Mouse (Mus musculus) embryonic facial prominence, embryonic 15.5 days (tissue): ENCODE measurements at regions not wholly inside any gene's neighbourhood (a gene's known extent, or its start where the extent isn't known, plus 50 kb on each side); places are given as distances from the start of the nearest gene placed in this dataset.
"Not testable (repeated sequence)": the region's sequence is repeated elsewhere in the genome, so short reads cannot be mapped to it uniquely, and the experiment has no call there.

Experiments used
- ATAC-seq: fragments of 200-750 bp; cut with Nextera tagmentation; 2 replicates; pipeline ENCODE4 v1.8.0; 2017; ENCODE audit warnings: low read depth, moderate TSS enrichment; ENCODE audit not compliant: insufficient number of reproducible peaks, low FRiP score, low TSS enrichment
- H3K27ac ChIP-seq: fragments of 300-500 bp; sonication (generic); replicated peaks from 2 replicates; pipeline ENCODE4 v1.5.1; 2015; ENCODE audit warnings: mild to moderate bottlenecking, inconsistent platforms
- H3K27me3 ChIP-seq: fragments of 300-500 bp; sonication (generic); 2 replicates; pipeline ENCODE4 v1.6.1; 2015; ENCODE audit warnings: inconsistent platforms
- H3K36me3 ChIP-seq: fragments of 300-500 bp; sonication (generic); 2 replicates; pipeline ENCODE4 v1.6.1; 2015; ENCODE audit warnings: mild to moderate bottlenecking, inconsistent platforms
- H3K4me1 ChIP-seq: fragments of 300-500 bp; sonication (generic); 2 replicates; pipeline ENCODE4 v1.6.1; 2015; ENCODE audit warnings: inconsistent platforms
- H3K4me2 ChIP-seq: fragments of 300-500 bp; sonication (generic); replicated peaks from 2 replicates; pipeline ENCODE4 v1.6.1; 2015; ENCODE audit warnings: mild to moderate bottlenecking, inconsistent platforms
- H3K4me3 ChIP-seq: fragments of 300-500 bp; sonication (generic); replicated peaks from 2 replicates; pipeline ENCODE4 v1.5.1; 2015; ENCODE audit warnings: mild to moderate bottlenecking, inconsistent platforms
- H3K9ac ChIP-seq: fragments of 300-500 bp; sonication (generic); 2 replicates; pipeline ENCODE4 v1.6.1; 2015; ENCODE audit warnings: inconsistent platforms
- H3K9me3 ChIP-seq: fragments of 300-500 bp; sonication (generic); replicated peaks from 2 replicates; pipeline ENCODE4 v1.6.1; 2016; ENCODE audit warnings: inconsistent platforms
- WGBS: fragments of 180-500 bp; shearing (Covaris S2); methylation state at CpG from one replicate; pipeline ENCODE4 v1.1.7; 2015; 5-methylcytosine and 5-hydroxymethylcytosine counted together

DNA sequence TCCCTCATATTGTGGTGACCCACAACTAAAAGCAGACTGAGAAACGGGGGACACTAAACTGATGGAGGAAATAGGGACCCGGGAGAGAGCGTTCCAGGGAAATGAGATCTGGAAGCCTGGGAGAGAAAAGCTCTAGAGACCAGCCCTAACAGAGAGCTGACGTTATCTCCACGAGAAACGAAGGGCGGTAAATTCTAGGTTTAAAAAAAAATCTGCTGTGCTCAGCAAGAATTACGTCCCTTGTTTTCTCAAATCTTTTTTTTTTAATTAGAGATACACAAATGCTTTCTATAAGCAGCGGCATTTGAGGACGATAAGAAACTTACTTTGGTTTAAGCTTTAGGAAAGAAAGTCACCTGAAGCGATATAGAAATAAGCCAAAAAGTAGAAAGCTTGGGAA is 145.7 kb downstream of the Cand1 start:
- no peaks in the 10 kb centered on the region for H3K36me3 ChIP-seq
- no peaks in the 10 kb centered on the region for H3K4me1 ChIP-seq
- H3K9ac ChIP-seq: no peak overlapping the region
- no peak overlapping the region for H3K4me2 ChIP-seq
- H3K9me3 ChIP-seq: no peaks in the 10 kb centered on the region
- 89% methylated on average over 11 of the region's 11 CpGs for WGBS
- no peaks in the 10 kb centered on the region for H3K27me3 ChIP-seq
- H3K27ac ChIP-seq: no peak overlapping the region
- ATAC-seq: no peak
- H3K4me3 ChIP-seq: no peak overlapping the region

DNA sequence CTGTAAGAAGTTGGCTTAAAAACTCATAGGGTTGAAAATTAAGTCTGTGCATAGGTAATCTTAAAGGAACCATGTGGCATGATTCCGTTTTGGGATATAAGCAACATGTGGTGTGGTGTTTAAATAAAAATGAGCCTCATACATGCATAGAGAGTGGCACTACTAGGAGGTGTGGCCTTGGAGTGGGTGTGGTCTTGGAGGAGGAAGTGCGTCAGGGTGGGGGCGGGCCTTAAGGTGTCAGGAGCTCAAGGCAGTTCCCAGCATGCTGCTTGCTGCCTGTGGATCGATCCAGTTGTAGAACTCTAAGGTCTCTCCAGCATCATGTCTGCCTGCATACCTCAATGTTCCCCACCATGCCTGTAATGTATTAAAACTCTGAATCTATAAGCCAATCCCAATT is 152.0 kb downstream of the Cand1 start:
- Histone ChIP-seq H3K9me3 (no peaks in the 10 kb centered on the region), H3K27me3 (no peaks in the 10 kb centered on the region), H3K4me1 (no peaks in the 10 kb centered on the region), H3K9ac (no peak overlapping the region), H3K4me2 (no peak overlapping the region), H3K4me3 (no peak overlapping the region), H3K27ac (no peak overlapping the region), H3K36me3 (no peaks in the 10 kb centered on the region)
- ATAC-seq: no peak
- WGBS: 90% methylated on average over 4 of the region's 4 CpGs

DNA sequence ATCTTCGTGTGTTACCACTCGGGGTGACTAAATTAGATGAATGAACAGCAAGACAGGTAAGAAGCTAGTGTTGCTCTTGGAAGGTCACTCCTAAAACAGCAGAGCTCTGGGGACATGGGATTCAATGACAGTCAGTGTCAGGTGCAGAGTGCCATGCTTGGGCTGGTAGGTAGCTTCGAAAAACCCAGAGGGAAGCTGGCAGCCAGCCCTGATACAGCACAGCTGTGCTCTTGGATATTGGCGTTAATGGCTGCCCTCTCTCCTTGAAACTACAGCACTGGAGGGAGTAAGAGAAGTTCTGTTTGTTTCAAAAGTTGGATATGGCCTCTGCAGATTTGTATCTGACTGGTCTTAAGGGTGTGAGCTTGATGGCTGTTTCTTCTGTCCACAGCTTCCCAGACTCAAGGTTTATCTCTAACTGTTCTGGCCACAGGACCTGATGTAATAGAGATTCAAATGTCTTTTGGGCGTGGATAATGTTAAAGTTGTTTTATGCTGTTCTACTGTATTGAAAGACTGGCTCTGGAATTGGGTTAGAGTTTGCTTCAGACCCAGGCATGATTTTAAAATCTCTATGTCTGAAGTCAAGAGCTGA is 152.7 kb downstream of the Cand1 start:
- Histone ChIP-seq H3K9ac (no peak overlapping the region), H3K27ac (no peak overlapping the region), H3K4me1 (no peaks in the 10 kb centered on the region), H3K4me3 (no peak overlapping the region), H3K9me3 (no peaks in the 10 kb centered on the region), H3K27me3 (no peaks in the 10 kb centered on the region), H3K36me3 (no peaks in the 10 kb centered on the region), H3K4me2 (no peak overlapping the region)
- no peak for ATAC-seq
- 80% methylated on average over 5 of the region's 5 CpGs for WGBS

DNA sequence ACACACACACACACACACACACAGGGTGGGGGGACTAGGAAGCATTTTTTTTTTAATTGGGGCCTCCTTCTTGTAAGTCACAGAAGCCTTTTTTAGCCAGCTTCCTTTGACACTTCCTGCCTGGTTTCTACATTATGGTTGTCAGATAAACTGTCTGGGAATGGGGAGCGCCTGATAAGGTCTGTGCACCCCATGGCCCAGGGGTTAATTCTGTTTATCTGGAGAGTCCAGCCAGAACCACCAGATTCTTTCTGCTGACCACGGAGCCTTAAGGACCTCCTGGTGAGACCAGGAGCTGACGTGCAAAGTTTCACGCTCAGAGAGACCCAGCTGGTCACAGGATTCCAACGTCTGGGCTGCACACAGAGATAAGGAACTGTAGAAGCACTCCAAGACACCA is 153.4 kb downstream of the Cand1 start:
- H3K27me3 ChIP-seq: no peaks in the 10 kb centered on the region
- H3K4me2 ChIP-seq: no peak overlapping the region
- H3K4me3 ChIP-seq: no peak overlapping the region
- no peaks in the 10 kb centered on the region for H3K4me1 ChIP-seq
- WGBS: 66% methylated on average over 5 of the region's 5 CpGs
- no peak overlapping the region for H3K27ac ChIP-seq
- no peaks in the 10 kb centered on the region for H3K36me3 ChIP-seq
- ATAC-seq: no peak
- H3K9ac ChIP-seq: no peak overlapping the region
- no peaks in the 10 kb centered on the region for H3K9me3 ChIP-seq

DNA sequence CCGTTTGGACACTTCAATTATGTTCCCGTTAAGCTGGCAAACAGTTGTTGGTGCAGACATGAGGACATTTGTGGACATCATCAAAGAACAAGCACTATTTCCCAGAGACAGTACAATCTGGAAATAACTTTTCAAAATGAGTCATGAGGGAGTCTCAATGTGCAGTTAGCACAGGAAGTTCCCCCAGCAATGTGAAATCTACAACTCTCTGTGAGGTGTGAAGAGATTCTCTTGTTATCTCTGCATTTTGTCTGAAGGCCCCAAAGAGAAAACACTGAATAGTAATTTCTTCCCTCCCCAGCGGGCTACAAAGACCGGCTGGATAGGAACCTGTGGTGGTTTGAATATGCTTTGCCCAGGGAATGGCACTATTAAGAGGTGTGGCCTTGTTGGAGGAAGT is 156.4 kb downstream of the Cand1 start:
- no peak for ATAC-seq
- H3K9ac ChIP-seq: no peak overlapping the region
- H3K9me3 ChIP-seq: no peaks in the 10 kb centered on the region
- no peak overlapping the region for H3K27ac ChIP-seq
- 66% methylated on average over 4 of the region's 4 CpGs for WGBS
- no peak overlapping the region for H3K4me3 ChIP-seq
- no peak overlapping the region for H3K4me2 ChIP-seq
- no peaks in the 10 kb centered on the region for H3K36me3 ChIP-seq
- H3K4me1 ChIP-seq: 0 out of 2 replicates have a peak, but pooled peaks cover 3% of the 10 kb centered on the region
- H3K27me3 ChIP-seq: no peaks in the 10 kb centered on the region

DNA sequence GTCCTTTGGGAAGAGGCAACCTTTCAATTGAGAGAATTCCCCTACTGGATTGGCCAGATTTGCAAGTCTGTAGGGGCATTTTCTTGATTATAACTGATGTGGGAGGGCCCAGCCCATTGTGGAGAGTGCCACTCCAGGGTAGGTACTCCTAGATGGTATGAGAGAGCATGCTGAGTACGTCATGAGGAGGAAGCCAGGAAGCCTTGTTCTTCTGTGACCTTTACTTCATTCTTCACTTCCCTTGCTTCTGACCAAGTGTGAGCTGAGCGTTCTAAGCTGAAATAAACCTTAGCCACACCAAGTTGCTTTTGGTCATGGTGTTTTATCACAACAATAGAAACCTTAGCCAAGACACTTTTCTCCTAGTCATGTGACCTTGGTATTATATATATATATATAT is 157.0 kb downstream of the Cand1 start:
- H3K4me1 ChIP-seq: 0 out of 2 replicates have a peak, but pooled peaks cover 3% of the 10 kb centered on the region
- H3K9ac ChIP-seq: no peak overlapping the region
- H3K36me3 ChIP-seq: no peaks in the 10 kb centered on the region
- WGBS: 90% methylated on average over 2 of the region's 2 CpGs
- no peak for ATAC-seq
- H3K4me3 ChIP-seq: no peak overlapping the region
- no peak overlapping the region for H3K27ac ChIP-seq
- no peaks in the 10 kb centered on the region for H3K27me3 ChIP-seq
- H3K4me2 ChIP-seq: no peak overlapping the region
- H3K9me3 ChIP-seq: no peaks in the 10 kb centered on the region

DNA sequence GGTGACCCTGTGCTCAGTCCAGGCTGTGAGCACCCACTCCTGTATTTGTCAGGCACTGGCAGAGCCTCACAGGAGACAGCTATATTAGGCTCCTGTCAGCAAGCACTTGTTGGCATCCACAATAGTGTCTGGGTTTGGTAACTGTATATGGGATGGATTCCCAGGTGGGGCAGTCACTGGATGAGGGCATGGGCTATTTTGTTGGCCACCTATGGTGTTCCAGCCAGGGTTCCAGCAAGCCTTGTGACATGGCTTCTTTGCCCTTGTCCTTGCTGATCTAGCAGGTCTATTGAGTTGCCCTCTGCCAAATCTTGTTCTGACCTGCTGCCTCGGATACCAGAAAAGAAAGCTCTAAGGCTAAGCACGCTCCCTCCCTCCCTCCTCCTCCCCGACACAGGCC is 158.1 kb downstream of the Cand1 start:
- not testable (repeated sequence) for H3K27ac ChIP-seq, ATAC-seq, H3K27me3 ChIP-seq, H3K9me3 ChIP-seq, H3K4me1 ChIP-seq, H3K4me3 ChIP-seq, H3K9ac ChIP-seq, H3K36me3 ChIP-seq, H3K4me2 ChIP-seq
- 65% methylated on average over 3 of the region's 3 CpGs for WGBS

DNA sequence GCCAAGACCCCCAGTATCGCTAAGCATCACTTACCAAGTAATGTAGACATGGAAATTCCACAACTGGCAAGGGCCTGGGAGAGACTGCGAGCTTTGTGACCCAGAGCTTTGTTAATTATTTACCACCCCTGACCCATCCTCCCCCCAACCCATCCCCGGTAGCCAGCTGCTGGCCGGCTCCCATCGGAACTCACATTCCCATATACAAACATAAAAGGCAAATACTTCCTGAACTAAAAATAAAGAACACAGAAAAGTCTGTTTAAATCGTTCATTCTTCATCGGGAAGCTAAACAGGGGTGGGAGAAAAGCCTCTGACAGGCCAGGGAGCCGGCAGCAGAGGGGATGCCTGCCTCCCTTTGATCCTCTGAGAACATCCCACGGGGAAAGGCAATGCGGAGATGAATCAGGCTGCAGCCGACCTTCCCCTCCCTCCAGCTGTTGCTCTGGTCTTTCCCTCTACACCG is 163.7 kb downstream of the Cand1 start:
- no peaks in the 10 kb centered on the region for H3K9me3 ChIP-seq
- H3K36me3 ChIP-seq: no peaks in the 10 kb centered on the region
- H3K4me2 ChIP-seq: 0 out of 2 replicates have a peak overlapping the region, but pooled peaks have one; percentile 4
- no peak overlapping the region for H3K9ac ChIP-seq
- H3K27ac ChIP-seq: no peak overlapping the region
- H3K27me3 ChIP-seq: no peaks in the 10 kb centered on the region; the same call in 1 of the 2 replicates
- 16% methylated on average over 12 of the region's 12 CpGs for WGBS
- H3K4me3 ChIP-seq: no peak overlapping the region
- no peak for ATAC-seq
- H3K4me1 ChIP-seq: peaks cover 8% of the 10 kb centered on the region

DNA sequence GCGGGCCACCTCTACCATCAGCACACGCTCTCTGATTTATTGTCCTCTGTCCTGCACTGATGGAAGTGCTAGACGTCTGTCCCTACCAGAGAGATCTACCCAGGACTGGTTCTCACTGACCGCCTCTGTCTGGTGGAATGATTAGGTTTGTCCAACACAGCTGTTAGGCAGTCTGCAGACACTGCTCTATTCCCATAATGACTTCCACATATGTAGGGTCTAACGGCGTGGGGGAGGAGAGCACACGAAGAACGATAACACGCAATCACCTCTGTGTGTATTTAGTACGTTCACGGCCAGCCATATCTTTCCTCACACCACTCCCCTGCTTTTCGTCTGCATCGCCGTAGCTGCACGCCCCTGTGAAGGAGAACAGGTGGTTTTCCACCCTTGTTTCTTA is 165.0 kb downstream of the Cand1 start:
- no peak overlapping the region for H3K4me2 ChIP-seq
- no peak overlapping the region for H3K4me3 ChIP-seq
- no peak overlapping the region for H3K27ac ChIP-seq
- H3K4me1 ChIP-seq: peaks cover 8% of the 10 kb centered on the region
- no peaks in the 10 kb centered on the region; the same call in 1 of the 2 replicates for H3K27me3 ChIP-seq
- no peaks in the 10 kb centered on the region for H3K36me3 ChIP-seq
- H3K9me3 ChIP-seq: no peaks in the 10 kb centered on the region
- H3K9ac ChIP-seq: no peak overlapping the region
- no peak for ATAC-seq
- 77% methylated on average over 15 of the region's 15 CpGs for WGBS

DNA sequence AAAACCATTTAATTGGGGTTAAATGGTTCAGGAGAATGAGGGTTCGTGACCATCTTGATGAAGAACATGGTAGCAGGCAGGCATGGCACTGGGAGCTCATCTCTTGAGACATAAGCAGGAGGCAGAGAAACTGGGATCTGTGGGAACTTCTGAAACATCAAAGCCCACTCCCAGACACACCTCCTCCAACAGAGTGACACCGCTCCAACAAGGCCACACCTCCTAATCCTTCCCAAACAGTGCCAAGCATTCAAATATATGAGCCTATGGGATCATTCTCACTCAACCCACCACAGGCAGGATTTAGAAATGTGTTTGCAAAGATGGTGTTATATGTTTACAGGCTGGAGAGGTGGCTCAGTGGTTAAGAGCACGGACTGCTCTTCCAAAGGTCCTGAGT is 165.9 kb downstream of the Cand1 start:
- no peaks in the 10 kb centered on the region for H3K36me3 ChIP-seq
- H3K4me1 ChIP-seq: peaks cover 5% of the 10 kb centered on the region
- ATAC-seq: no peak
- WGBS: 93% methylated on average over 3 of the region's 3 CpGs
- no peak overlapping the region for H3K9ac ChIP-seq
- H3K27ac ChIP-seq: no peak overlapping the region
- no peak overlapping the region for H3K4me2 ChIP-seq
- H3K9me3 ChIP-seq: no peaks in the 10 kb centered on the region
- H3K4me3 ChIP-seq: no peak overlapping the region
- H3K27me3 ChIP-seq: no peaks in the 10 kb centered on the region; the same call in 1 of the 2 replicates

DNA sequence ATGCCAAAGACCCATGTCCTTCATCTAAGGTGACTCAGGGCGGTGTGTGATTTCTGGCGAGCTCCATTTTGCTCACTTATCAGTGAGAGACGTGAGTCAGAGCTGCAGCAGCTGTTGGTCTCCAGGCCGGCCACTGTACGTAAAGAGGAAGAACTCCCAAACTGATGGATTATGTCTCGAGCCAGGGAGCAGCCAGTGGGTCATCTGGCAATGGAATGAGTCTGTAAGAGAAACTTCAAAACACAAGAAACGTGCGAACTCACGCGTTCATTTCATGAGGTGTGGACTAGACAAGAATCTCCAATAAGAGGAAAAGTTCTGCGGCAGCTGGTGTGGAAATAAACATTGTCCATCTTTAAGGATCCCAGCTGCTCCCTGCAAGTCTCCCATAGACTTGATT is 170.4 kb downstream of the Cand1 start:
- H3K9ac ChIP-seq: no peak overlapping the region
- no peaks in the 10 kb centered on the region for H3K36me3 ChIP-seq
- WGBS: 82% methylated on average over 11 of the region's 11 CpGs
- H3K4me3 ChIP-seq: no peak overlapping the region
- H3K9me3 ChIP-seq: no peaks in the 10 kb centered on the region
- ATAC-seq: no peak
- H3K4me2 ChIP-seq: no peak overlapping the region
- H3K4me1 ChIP-seq: peaks cover 3% of the 10 kb centered on the region; the same call in 1 of the 2 replicates
- H3K27ac ChIP-seq: no peak overlapping the region
- no peaks in the 10 kb centered on the region; the same call in 1 of the 2 replicates for H3K27me3 ChIP-seq

DNA sequence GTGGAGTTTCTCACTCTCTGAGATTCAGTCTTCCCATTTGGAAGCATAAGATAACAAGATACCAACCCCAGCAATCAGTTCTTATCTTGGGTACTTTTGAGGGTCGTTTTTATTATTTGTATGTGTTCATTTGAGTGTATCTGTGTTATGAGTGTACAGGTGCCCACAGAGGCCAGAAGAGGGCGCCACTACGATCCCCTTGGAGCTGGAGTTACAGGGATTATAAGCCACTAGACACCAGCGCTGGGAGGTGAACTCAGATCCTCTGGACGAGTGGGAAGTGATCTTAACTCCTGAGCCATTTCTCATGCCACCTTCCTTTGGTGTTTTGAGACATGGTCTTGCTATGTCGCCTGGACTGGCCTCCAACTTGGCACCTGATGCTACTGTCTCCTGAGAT is 172.0 kb downstream of the Cand1 start:
- no peak for ATAC-seq
- Histone ChIP-seq H3K9ac (no peak overlapping the region), H3K9me3 (no peaks in the 10 kb centered on the region), H3K4me2 (no peak overlapping the region), H3K4me3 (no peak overlapping the region), H3K27ac (no peak overlapping the region), H3K36me3 (no peaks in the 10 kb centered on the region), H3K4me1 (peaks cover 3% of the 10 kb centered on the region; the same call in 1 of the 2 replicates), H3K27me3 (no peaks in the 10 kb centered on the region; the same call in 1 of the 2 replicates)
- WGBS: 75% methylated on average over 6 of the region's 6 CpGs
